Mouse (Mus musculus): ENCODE measurements around the gene Gbgt1.

- TF ChIP-seq CTCF (IDR thresholded peaks at IDR 0.05; ENCODE audit: insufficient read depth, low read depth, low read length) (no peak), POLR2A (IDR thresholded peaks at IDR 0.05; ENCODE audit: insufficient read depth, low read depth, low read length) (no peak)
Measured at GRCm38 (mm10) chr2:28518231-28518630, 21.5 kb downstream of the Gbgt1 start.

All from olfactory bulb, adult 2 months (tissue).